Mouse (Mus musculus): ENCODE measurements around the gene Prim2. TPM values are rescaled to one million over a fixed set of nuclear protein-coding genes. Genes with fewer than 3 reads are reported as not detected.

The Prim2 gene
- total RNA-seq, 2 experiments from 2014 or later: 14.9 to 18.6 TPM

- DNase-seq (ENCODE audit: low spot score in 2 of 2): no peak
Measured at GRCm38 (mm10) chr1:33495203-33495553, 174.4 kb downstream of the Prim2 start.

GRCm38 (mm10) chr1:33494524-33495202 is 174.9 kb downstream of the Prim2 start:
- DNase-seq (ENCODE audit: low spot score in 2 of 2): no peak

- DNase-seq (ENCODE audit: low spot score in 2 of 2): no peak
Measured at GRCm38 (mm10) chr1:33490220-33490619, 179.4 kb downstream of the Prim2 start.

GRCm38 (mm10) chr1:33488372-33488771 is 181.2 kb downstream of the Prim2 start:
- no peak for DNase-seq (ENCODE audit: low spot score in 2 of 2)

- no peak for DNase-seq (ENCODE audit: low spot score in 2 of 2)
Measured at GRCm38 (mm10) chr1:33483746-33484145, 185.8 kb downstream of the Prim2 start.

- no peak for DNase-seq (ENCODE audit: low spot score in 2 of 2)
Measured at GRCm38 (mm10) chr1:33480382-33480781, 189.2 kb downstream of the Prim2 start.

GRCm38 (mm10) chr1:33471069-33471468 is 198.5 kb downstream of the Prim2 start:
- DNase-seq (ENCODE audit: low spot score in 2 of 2): no peak

- no peak for DNase-seq (ENCODE audit: low spot score in 2 of 2)
Measured at GRCm38 (mm10) chr1:33470222-33470621, 199.4 kb downstream of the Prim2 start.

- DNase-seq (ENCODE audit: low spot score in 2 of 2): no peak
Measured at GRCm38 (mm10) chr1:33464234-33464633, 205.4 kb downstream of the Prim2 start.

- no peak for DNase-seq (ENCODE audit: low spot score in 2 of 2)
Measured at GRCm38 (mm10) chr1:33460703-33461102, 208.9 kb downstream of the Prim2 start.

- DNase-seq (ENCODE audit: low spot score in 2 of 2): no peak
Measured at GRCm38 (mm10) chr1:33460262-33460661, 209.3 kb downstream of the Prim2 start.

- no peak for DNase-seq (ENCODE audit: low spot score in 2 of 2)
Measured at GRCm38 (mm10) chr1:33458950-33459349, 210.6 kb downstream of the Prim2 start.

GRCm38 (mm10) chr1:33454251-33454650 is 215.3 kb downstream of the Prim2 start:
- no peak for DNase-seq (ENCODE audit: low spot score in 2 of 2)

GRCm38 (mm10) chr1:33453299-33453698 is 216.3 kb downstream of the Prim2 start:
- no peak for DNase-seq (ENCODE audit: low spot score in 2 of 2)

GRCm38 (mm10) chr1:33447179-33447578 is 222.4 kb downstream of the Prim2 start:
- DNase-seq (ENCODE audit: low spot score in 2 of 2): no peak

GRCm38 (mm10) chr1:33436167-33436566 is 233.4 kb downstream of the Prim2 start:
- no peak for DNase-seq (ENCODE audit: low spot score in 2 of 2)

Other genes with a start within 250 kb of the Prim2 start
- gene Rab23, start 50.1 kb upstream of the Prim2 start, total RNA-seq (2021): 10 to 100 TPM; 20.1 to 23.2 TPM
- gene Bag2, start 88.0 kb upstream of the Prim2 start, total RNA-seq (2021): 10 to 100 TPM; 22.3 to 25.7 TPM
- gene Zfp451, start 144.8 kb upstream of the Prim2 start, total RNA-seq (2021): 10 to 100 TPM; 45.7 to 46.4 TPM
- gene Bend6, start 238.0 kb upstream of the Prim2 start, total RNA-seq (2021): 1 to 10 TPM; 2.1 to 2.5 TPM
- 100 to 1,000 TPM; 136 to 151 TPM for gene Dst, start 238.4 kb upstream of the Prim2 start, total RNA-seq (2021)